Comparison of ENCODE assay signal across 25 mouse cellular contexts in the genomic region with DNA sequence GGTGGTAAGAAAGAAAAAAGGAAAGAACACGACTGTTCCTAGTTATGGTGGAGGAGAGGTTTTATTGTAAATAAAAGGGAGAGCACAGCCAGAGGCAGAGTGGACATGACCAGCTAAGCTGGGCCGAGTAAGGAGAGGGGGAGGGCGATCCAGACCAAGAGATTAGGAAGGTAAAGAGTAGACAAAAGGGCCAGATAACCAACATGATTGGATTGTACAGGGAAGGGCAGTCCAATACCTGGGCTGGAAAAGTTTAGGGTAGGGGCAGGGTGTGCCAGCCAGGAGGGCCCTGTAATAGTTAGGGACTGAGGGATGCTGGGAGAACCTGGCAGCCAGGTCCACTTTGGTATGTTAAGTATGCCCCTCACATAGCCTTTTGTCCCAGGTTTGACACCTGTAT.
"Had no signal": no experiment of that assay in that cellular context is flagged by ENCODE, and none has a peak within 500 bp of the region (broad histone marks: within the 10 kb centered on the region; RNA-seq: fewer than 3 reads in every experiment).

No protein-coding gene starts in this region.

- H3K36me3 ChIP-seq: heart, embryonic 13.5 days; heart, embryonic 15.5 days; hindbrain, embryonic 10.5 days; hindbrain, embryonic 12.5 days; intestine, embryonic 15.5 days; limb, embryonic 10.5 days; limb, embryonic 12.5 days had no signal

- ATAC-seq: hindbrain, embryonic 16.5 days; inflammation-experienced regulatory T-cells, adult 6 months; intestine, embryonic 15.5 days; intestine, postnatal 0 days had no signal

- H3K27me3 ChIP-seq: heart, embryonic 13.5 days; heart, embryonic 15.5 days; hindbrain, embryonic 12.5 days; intestine, embryonic 15.5 days; limb, embryonic 12.5 days had no signal

- H3K9ac ChIP-seq: heart, embryonic 13.5 days; heart, embryonic 15.5 days; hindbrain, embryonic 12.5 days; hindbrain, embryonic 14.5 days; intestine, embryonic 15.5 days; limb, embryonic 12.5 days had no signal

- DNase-seq: gastrocnemius, adult 2 months; gastrocnemius, postnatal 10 days; gastrocnemius, postnatal 25 days; heart, postnatal 4 days; kidney, adult 18-20 months; kidney, adult 8-10 months; kidney, postnatal 10 days; kidney, postnatal 25 days; kidney, postnatal 4 days; liver had no signal

- H3K4me1 ChIP-seq: heart, embryonic 13.5 days; heart, embryonic 15.5 days; hindbrain, embryonic 10.5 days; hindbrain, embryonic 12.5 days; intestine, embryonic 15.5 days; limb, embryonic 10.5 days; limb, embryonic 12.5 days had no signal

- H3K9me3 ChIP-seq: heart, embryonic 13.5 days; heart, embryonic 15.5 days; hindbrain, embryonic 10.5 days; hindbrain, embryonic 12.5 days; intestine, embryonic 15.5 days; limb, embryonic 10.5 days; limb, embryonic 12.5 days had no signal

- H3K27ac ChIP-seq: gastrocnemius, adult 2 months; heart, embryonic 13.5 days; heart, embryonic 15.5 days; hindbrain, embryonic 10.5 days; hindbrain, embryonic 12.5 days; hindbrain, embryonic 14.5 days; intestine, embryonic 15.5 days; layer of hippocampus, adult 2 months; left cerebral cortex, adult 2 months; limb, embryonic 10.5 days; limb, embryonic 12.5 days had no signal

- H3K4me2 ChIP-seq: heart, embryonic 11.5 days; heart, embryonic 13.5 days; heart, embryonic 15.5 days; hindbrain, embryonic 12.5 days; hindbrain, embryonic 14.5 days; intestine, embryonic 15.5 days; limb, embryonic 12.5 days; liver, embryonic 11.5 days had no signal

- H3K4me3 ChIP-seq: gastrocnemius, adult 2 months; heart, embryonic 13.5 days; heart, embryonic 15.5 days; hindbrain, embryonic 10.5 days; hindbrain, embryonic 12.5 days; intestine, embryonic 15.5 days; layer of hippocampus, adult 2 months; left cerebral cortex, adult 2 months; limb, embryonic 10.5 days; limb, embryonic 12.5 days had no signal
